Mouse (Mus musculus): ENCODE results near the gene Ddr2. TPM values are rescaled to one million over a fixed set of nuclear protein-coding genes. Genes with fewer than 3 reads are reported as not detected.
A peak's percentile ranks its signal among the peaks of the same experiment; 100 is the strongest.
"Not testable (repeated sequence)": the region's sequence is repeated elsewhere in the genome, so short reads cannot be mapped to it uniquely, and the experiment has no call there.

Ddr2 gene
- polyA plus RNA-seq, 1 experiment from 2014 or later = 22.0 TPM

DNA sequence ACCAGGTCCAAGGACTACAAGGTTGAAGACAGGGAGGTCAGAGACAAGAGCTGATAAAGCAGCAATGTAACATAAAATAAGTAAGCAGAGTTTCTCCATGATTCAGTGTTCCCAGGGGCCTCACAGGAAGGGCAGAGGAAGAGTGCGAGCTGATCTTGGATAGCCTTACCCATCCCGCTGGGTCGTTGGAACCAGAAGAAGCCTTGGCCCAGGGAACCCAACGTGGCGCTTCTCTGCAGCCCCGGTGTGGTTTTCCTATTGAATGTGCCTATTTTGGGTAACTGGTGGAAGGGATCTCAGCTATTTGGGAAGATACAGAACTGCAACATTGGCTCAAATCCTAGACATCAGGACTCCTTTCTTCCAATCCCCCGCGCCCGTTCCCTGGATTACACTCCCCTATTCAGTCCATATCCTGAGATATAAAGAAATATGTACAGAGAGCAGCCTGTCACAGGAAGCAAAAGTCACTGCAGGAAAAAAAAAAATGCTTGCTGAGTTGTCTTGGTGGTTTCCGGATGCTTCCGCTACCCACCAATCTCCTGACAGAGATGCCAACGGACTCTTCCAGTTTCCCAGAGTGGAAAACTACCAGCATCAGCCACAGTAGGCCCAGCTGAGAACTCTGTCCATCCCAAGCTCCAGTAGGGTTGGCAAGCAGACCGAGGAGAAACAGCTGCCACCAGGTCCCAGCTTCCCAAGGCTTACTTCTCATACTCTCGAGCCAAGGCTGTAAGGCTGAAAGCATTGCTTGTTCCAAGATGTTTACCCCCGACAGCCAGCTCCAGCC is 99.7 kb downstream of the Ddr2 start:
- H3K9me3 ChIP-seq = peaks cover 9% of the 10 kb centered on the region
- no peak for ATAC-seq (ENCODE audit: low FRiP score)
- H3K4me3 ChIP-seq (replicated peaks) = no peak overlapping the region
- no peaks in the 10 kb centered on the region for H3K36me3 ChIP-seq (replicated peaks)
- no peaks in the 10 kb centered on the region for H3K27me3 ChIP-seq
- no peaks in the 10 kb centered on the region for H3K4me1 ChIP-seq
- WGBS = 93% methylated on average over 15 of the region's 15 CpGs
- no peak overlapping the region for H3K9ac ChIP-seq
- H3K27ac ChIP-seq = no peak overlapping the region
- no peak overlapping the region for H3K4me2 ChIP-seq

- H3K9me3 ChIP-seq = no peaks in the 10 kb centered on the region
- no peak overlapping the region for H3K9ac ChIP-seq
- H3K4me2 ChIP-seq = no peak overlapping the region
- no peaks in the 10 kb centered on the region for H3K27me3 ChIP-seq
- no peak overlapping the region for H3K4me3 ChIP-seq (replicated peaks)
- no peak for ATAC-seq (ENCODE audit: low FRiP score)
- 96% methylated on average over 1 of the region's 1 CpGs for WGBS
- no peak overlapping the region for H3K27ac ChIP-seq
- no peaks in the 10 kb centered on the region for H3K4me1 ChIP-seq
- H3K36me3 ChIP-seq (replicated peaks) = no peaks in the 10 kb centered on the region
Measured at GRCm38 (mm10) chr1:170009296-170009695, 101.3 kb downstream of the Ddr2 start.

DNA sequence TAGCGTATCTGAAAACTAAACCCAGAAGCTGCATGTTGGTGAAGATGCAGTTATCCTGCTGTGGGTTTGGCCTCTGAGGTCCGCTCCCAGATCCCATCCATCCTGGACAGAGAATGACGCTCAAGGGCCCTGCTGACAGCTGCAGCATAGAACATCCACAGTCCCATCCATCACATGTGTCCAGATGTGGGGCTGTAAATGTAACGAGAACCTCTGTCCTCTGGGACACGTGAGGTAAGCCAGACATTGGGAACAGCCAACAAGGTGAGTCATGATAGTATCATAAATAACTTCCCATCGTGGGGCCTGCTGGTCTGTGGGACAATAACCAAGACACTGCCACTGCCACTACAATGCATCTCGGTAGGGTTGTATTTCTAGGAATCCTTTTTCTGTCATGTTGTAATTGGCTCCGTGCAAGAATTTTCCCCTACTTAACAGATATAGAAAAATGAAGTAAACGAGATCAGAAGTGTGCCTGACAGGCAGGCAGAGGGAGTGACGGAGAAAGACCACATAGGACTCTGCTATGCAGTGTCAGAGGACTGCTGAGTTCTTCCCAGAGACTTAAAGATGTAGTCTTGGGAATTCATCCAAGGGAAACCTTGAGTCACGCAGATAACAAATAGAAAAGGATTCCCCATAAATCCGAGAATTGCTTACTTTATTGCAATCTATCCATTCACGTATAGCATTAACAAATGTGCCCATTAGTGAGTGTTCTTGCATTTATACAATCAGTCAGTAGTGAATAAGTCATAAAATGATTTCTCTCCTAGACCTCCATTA is 101.9 kb downstream of the Ddr2 start:
- 91% methylated on average over 13 of the region's 13 CpGs for WGBS
- no peak overlapping the region for H3K4me3 ChIP-seq (replicated peaks)
- H3K4me1 ChIP-seq = no peaks in the 10 kb centered on the region
- no peak overlapping the region for H3K4me2 ChIP-seq
- ATAC-seq (ENCODE audit: low FRiP score) = no peak
- no peaks in the 10 kb centered on the region for H3K27me3 ChIP-seq
- H3K36me3 ChIP-seq (replicated peaks) = no peaks in the 10 kb centered on the region
- H3K9ac ChIP-seq = no peak overlapping the region
- no peak overlapping the region for H3K27ac ChIP-seq
- H3K9me3 ChIP-seq = no peaks in the 10 kb centered on the region

DNA sequence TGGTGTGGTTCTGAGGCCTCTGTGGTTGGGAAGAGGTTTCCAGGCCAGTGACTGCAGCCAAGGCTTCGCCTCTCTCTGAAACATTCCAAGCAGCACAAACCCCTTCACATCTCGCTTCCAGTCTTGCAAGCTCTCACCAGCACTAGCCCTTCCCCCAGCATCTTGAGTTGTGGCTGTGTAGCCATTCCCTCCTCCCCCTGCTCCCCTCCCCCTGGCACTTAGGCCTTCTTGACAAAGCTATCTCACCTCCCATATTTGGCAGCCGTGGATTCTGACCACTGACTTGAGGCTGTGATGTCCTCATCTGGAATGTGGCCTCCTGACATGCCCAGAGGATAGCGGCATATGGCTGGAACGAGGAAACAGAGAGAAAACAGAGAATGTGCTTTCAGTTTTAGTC is 104.0 kb downstream of the Ddr2 start:
- WGBS = 74% methylated on average over 5 of the region's 5 CpGs
- H3K9me3 ChIP-seq = no peaks in the 10 kb centered on the region
- H3K4me1 ChIP-seq = no peaks in the 10 kb centered on the region
- H3K4me2 ChIP-seq = no peak overlapping the region
- no peak overlapping the region for H3K27ac ChIP-seq
- H3K4me3 ChIP-seq (replicated peaks) = no peak overlapping the region
- no peaks in the 10 kb centered on the region for H3K36me3 ChIP-seq (replicated peaks)
- ATAC-seq (ENCODE audit: low FRiP score) = no peak
- H3K9ac ChIP-seq = no peak overlapping the region
- no peaks in the 10 kb centered on the region for H3K27me3 ChIP-seq

- 72% methylated on average over 3 of the region's 3 CpGs for WGBS
- no peak for ATAC-seq (ENCODE audit: low FRiP score)
- Histone ChIP-seq H3K27ac (no peak overlapping the region), H3K4me2 (no peak overlapping the region), H3K9ac (no peak overlapping the region), H3K4me1 (no peaks in the 10 kb centered on the region), H3K9me3 (no peaks in the 10 kb centered on the region), H3K36me3 (replicated peaks) (no peaks in the 10 kb centered on the region), H3K4me3 (replicated peaks) (no peak overlapping the region), H3K27me3 (no peaks in the 10 kb centered on the region)
Measured at GRCm38 (mm10) chr1:170005297-170005696, 105.3 kb downstream of the Ddr2 start.

DNA sequence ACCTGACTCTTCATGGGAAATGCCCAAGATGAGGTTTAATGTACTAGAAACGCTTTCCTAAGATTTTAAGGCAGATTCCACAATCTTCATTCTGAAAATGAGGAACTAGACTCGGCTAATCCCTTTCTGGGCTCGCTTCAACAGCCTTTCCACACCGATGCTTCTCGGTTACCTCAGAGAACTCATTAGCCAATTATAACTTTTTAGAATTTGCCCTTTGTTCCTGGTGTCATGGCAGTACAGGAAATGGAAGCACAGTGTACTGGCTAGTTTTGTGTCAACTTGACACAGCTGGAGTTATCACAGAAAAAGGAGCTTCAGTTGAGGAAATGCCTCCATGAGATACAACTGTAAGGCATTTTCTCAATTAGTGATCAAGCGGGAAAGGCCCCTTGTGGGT is 116.7 kb downstream of the Ddr2 start:
- WGBS = 87% methylated on average over 6 of the region's 6 CpGs
- not testable (repeated sequence) for H3K9ac ChIP-seq; H3K4me2 ChIP-seq; H3K9me3 ChIP-seq; ATAC-seq (ENCODE audit: low FRiP score); H3K36me3 ChIP-seq (replicated peaks); H3K4me1 ChIP-seq; H3K27ac ChIP-seq; H3K4me3 ChIP-seq (replicated peaks); H3K27me3 ChIP-seq

DNA sequence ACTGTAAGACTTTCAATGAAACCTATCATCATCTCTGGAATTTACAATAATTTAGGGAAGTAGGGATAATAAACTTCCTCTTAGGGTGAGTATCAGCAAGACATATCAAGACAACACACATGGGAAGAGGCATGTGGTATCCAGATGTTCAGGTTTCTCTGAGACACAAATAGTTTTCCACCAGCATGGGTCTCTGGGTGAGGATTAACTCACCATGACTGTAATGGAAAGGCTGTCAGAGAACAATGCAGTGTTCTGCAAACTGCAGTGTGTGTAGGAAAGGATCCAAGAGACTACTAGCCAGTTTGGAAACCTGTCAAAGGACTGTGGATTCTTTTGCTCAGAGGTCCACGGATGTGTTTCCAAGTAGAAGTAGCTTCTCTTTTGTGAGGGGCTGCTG is 124.4 kb downstream of the Ddr2 start:
- 67% methylated on average over 1 of the region's 1 CpGs for WGBS
- Histone ChIP-seq H3K4me2 (no peak overlapping the region), H3K36me3 (replicated peaks) (no peaks in the 10 kb centered on the region), H3K27ac (no peak overlapping the region), H3K4me1 (no peaks in the 10 kb centered on the region), H3K9me3 (no peaks in the 10 kb centered on the region), H3K9ac (no peak overlapping the region), H3K27me3 (no peaks in the 10 kb centered on the region), H3K4me3 (replicated peaks) (no peak overlapping the region)
- no peak for ATAC-seq (ENCODE audit: low FRiP score)

DNA sequence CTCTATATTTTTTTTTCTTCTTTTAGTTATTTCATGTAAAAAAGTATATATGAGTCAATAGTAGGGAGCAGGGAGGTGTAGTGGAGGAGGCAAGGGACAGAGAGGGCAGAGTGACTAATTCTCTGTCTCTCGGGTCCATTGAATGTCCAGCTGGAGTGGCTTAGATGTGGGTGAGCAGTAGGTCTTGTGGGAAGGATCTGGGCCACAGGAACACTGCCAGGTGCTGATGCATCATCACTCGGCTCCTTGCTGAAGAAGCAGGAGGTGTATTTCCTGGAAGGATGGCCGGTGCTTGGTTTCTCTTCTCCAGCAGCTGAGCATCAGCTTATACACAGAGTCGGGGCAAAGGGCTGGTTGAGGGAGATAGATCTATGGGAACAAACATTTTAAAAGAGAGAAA is 132.9 kb downstream of the Ddr2 start:
- no peaks in the 10 kb centered on the region for H3K27me3 ChIP-seq
- no peaks in the 10 kb centered on the region for H3K9me3 ChIP-seq
- ATAC-seq (ENCODE audit: low FRiP score) = no peak
- no peak overlapping the region for H3K4me2 ChIP-seq
- 84% methylated on average over 4 of the region's 4 CpGs for WGBS
- no peaks in the 10 kb centered on the region for H3K36me3 ChIP-seq (replicated peaks)
- H3K4me3 ChIP-seq (replicated peaks) = no peak overlapping the region
- H3K27ac ChIP-seq = no peak overlapping the region
- H3K9ac ChIP-seq = no peak overlapping the region
- H3K4me1 ChIP-seq = no peaks in the 10 kb centered on the region

GRCm38 (mm10) chr1:169971998-169972397 is 138.6 kb downstream of the Ddr2 start:
- H3K9ac ChIP-seq = no peak overlapping the region
- no peak overlapping the region for H3K27ac ChIP-seq
- no peaks in the 10 kb centered on the region for H3K36me3 ChIP-seq (replicated peaks)
- no peaks in the 10 kb centered on the region for H3K27me3 ChIP-seq
- H3K4me3 ChIP-seq (replicated peaks) = no peak overlapping the region
- peaks cover 15% of the 10 kb centered on the region for H3K4me1 ChIP-seq
- no peaks in the 10 kb centered on the region for H3K9me3 ChIP-seq
- 88% methylated on average over 2 of the region's 2 CpGs for WGBS
- no peak overlapping the region for H3K4me2 ChIP-seq
- ATAC-seq (ENCODE audit: low FRiP score) = no peak

GRCm38 (mm10) chr1:169970936-169971335 is 139.6 kb downstream of the Ddr2 start:
- H3K9me3 ChIP-seq = no peaks in the 10 kb centered on the region
- ATAC-seq (ENCODE audit: low FRiP score) = no peak
- WGBS = 92% methylated on average over 4 of the region's 4 CpGs

DNA sequence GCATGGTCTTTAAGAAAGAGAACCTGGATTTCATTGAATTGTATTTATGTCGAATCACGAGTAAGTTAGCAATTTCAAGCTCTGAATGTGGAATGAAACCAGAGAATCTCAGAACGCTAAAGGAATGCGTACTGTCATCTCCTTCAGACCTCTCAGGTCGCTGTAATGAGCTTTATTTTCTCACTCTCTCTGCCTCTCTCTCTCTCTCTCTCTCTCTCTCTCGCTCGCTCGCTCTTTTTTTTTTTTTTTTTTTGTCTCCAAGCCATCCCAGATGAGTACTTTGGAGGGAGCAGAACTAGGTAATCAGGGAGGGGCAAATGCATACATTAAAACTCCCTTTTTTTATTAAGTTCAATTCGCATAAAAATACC is 141.1 kb downstream of the Ddr2 start:
- peak overlapping the region; percentile 67 for H3K4me3 ChIP-seq (replicated peaks)
- H3K9ac ChIP-seq = peak overlapping the region; percentile 50
- H3K27me3 ChIP-seq = no peaks in the 10 kb centered on the region
- 1% methylated on average over 9 of the region's 9 CpGs for WGBS
- peaks cover 15% of the 10 kb centered on the region for H3K4me1 ChIP-seq
- peak overlapping the region; percentile 84 for H3K27ac ChIP-seq
- H3K36me3 ChIP-seq (replicated peaks) = peaks cover 19% of the 10 kb centered on the region
- no peaks in the 10 kb centered on the region for H3K9me3 ChIP-seq
- peak overlapping the region; percentile 73 for H3K4me2 ChIP-seq
- ATAC-seq (ENCODE audit: low FRiP score) = peak; percentile 52

More at GRCm38 (mm10) chr1:169970936-169971335, 139.6 kb downstream of the Ddr2 start:
- Histone ChIP-seq H3K4me2 (no peak overlapping the region), H3K36me3 (replicated peaks) (peaks cover 4% of the 10 kb centered on the region), H3K9ac (no peak overlapping the region), H3K4me1 (peaks cover 15% of the 10 kb centered on the region), H3K4me3 (replicated peaks) (no peak overlapping the region), H3K27me3 (no peaks in the 10 kb centered on the region), H3K27ac (no peak overlapping the region)

- peak; percentile 100 for ATAC-seq (ENCODE audit: low FRiP score)
- H3K4me1 ChIP-seq = peaks cover 15% of the 10 kb centered on the region
- H3K9me3 ChIP-seq = no peaks in the 10 kb centered on the region
- peak within 1 kb of the TSS; percentile 84 for H3K27ac ChIP-seq
- peak within 1 kb of the TSS; percentile 67 for H3K4me3 ChIP-seq (replicated peaks)
- peak within 1 kb of the TSS; percentile 61 for H3K9ac ChIP-seq
- 1% methylated on average over 48 of the region's 48 CpGs for WGBS
- H3K36me3 ChIP-seq (replicated peaks) = peaks cover 22% of the 10 kb centered on the region
- peak within 1 kb of the TSS; percentile 73 for H3K4me2 ChIP-seq
- H3K27me3 ChIP-seq = no peaks in the 10 kb centered on the region
Measured at GRCm38 (mm10) chr1:169968792-169969515, 141.6 kb downstream of the Ddr2 start, which contains the start of gene Hsd17b7. Gene Hsd17b7, minus strand, starts transcription at chr1:169969241.

All from forebrain, embryonic 12.5 days (tissue).